Mouse (Mus musculus): ENCODE measurements at regions not wholly inside any gene's neighbourhood (a gene's known extent, or its start where the extent isn't known, plus 50 kb on each side); places are given as distances from the start of the nearest gene placed in this dataset.

- TF ChIP-seq CTCF (IDR thresholded peaks at IDR 0.05; ENCODE audit: borderline replicate concordance, control insufficient read depth, extremely low read depth, insufficient read depth, low read length, poor library complexity), result no peak
- TF ChIP-seq POLR2A (IDR thresholded peaks at IDR 0.05; ENCODE audit: control insufficient read depth, extremely low read depth, insufficient read depth, low read length, poor library complexity), result no peak
Measured at GRCm38 (mm10) chr1:6152436-6152835, 1344.7 kb downstream of the Gm37988 start.
